Mouse (Mus musculus): Measurements from ENCODE around the gene Gimap1.

Gene Gimap1

DNA sequence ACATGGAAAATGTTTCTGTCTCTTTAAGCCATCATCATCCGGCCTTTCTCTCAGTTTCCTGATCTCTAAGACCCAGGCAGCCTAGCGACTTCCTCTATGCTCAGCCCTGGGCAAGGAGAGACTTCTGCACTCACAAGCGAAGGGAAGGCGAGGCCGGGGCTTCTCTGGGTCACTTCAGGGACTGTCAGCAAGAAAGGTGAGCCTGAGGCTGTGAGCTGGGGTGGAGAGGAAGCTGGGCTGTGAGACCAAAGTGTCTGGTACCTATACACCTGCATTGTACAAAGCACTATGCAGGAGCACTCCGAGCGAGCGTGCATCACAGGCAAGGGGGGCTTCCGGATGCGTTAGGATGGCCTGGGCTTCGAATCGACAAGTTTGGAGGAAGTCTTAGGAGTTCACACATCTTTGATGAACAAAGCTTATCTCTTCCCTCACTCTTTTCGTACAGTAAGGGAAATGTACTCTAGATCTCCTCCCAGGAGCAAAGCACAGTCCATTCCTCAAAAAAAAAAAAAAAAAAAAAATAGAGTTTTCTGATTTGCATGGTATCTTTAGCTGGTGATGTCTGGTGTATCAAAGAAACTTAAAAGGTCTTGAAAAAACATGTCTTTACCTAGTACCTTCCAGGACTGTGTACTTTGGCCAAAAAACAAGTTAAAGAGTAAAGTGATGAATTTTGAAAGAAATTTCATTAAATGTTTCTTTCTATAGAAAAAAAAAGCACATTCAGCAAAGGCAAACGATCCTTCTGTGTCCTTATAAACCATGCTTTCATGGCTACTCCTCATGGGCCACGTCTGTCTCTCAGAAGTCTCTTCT lies at the start of gene Gimap1:
Gene Gimap1, plus strand, starts transcription at position 94 of the 819 bp plus-strand sequence.
- DNase-seq (ENCODE audit: low read depth, low spot score), result no peak

DNA sequence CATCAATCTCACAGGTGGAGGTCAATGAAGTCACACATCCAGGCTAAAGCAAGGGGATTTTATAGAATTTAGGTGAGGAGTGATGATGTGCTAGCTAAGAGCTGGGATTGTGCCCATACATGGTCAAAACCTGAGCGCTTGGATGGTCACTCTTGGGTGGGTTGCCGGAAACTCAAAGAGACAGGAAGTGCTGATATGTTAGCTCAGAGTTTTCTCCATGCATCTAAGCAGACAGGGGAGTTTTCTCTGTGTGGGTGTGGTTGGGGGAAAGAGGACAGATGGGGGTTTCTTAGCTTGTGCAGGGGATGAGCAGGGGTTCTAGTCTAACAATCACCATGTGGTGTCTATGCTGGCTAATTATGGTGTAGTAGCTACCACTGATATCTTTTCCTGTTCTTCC lies 49.5 kb upstream of the Gimap1 start:
- DNase-seq (ENCODE audit: low read depth, low spot score), result no peak

DNA sequence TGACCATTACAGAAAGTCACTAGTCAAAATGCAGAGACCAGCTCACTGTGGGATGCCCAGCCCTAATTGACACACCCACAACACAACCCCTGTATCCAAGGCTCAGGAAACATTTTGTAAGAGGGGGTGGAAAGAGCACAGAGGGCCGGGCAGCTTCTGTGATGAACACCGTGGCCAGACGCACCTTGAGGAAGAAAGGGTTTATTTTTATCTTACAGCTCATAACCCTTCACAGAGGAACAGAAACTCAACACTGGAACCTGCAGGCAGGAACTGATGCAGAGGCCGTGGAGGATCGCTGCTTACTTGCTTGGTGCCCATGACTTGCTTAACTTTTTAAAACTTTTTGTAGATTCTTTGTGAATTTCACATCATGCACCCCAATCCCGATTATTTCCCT lies 45.9 kb upstream of the Gimap1 start:
- no peak for DNase-seq (ENCODE audit: low read depth, low spot score)

DNA sequence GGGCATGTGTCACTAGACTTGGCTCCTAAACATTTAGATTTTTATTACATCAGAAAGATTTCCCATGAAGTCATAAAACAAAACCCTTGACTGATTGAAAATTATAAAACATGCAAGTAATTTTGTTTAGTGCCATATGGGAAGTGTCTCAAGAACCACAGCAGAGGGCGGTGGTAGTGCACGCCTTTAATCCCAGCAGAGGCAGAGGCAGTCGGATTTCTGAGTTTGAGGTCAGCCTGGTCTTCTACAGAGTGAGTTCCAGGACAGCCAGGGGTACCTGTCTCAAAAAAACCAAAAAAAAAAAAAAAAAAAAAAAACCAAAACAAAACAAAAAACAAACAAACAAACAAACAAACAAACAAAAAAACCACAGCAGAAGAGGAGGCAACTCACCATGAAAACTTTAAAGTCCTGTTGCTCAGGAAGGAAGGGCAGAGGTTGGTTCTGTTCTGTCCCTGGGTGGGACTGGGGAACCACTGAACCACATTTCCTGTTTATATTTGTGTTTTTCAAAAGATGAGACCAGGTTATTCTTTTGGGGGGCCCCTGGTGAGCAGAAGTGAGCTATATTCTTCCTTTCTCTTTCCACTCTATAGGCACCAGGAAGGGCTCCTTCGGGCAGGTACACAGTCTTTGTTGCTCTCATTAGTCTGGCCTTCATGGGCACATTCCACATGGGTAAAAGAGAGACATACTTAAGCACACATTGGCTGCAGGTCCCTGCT lies 41.9 kb upstream of the Gimap1 start:
- DNase-seq (ENCODE audit: low read depth, low spot score), result no peak

DNA sequence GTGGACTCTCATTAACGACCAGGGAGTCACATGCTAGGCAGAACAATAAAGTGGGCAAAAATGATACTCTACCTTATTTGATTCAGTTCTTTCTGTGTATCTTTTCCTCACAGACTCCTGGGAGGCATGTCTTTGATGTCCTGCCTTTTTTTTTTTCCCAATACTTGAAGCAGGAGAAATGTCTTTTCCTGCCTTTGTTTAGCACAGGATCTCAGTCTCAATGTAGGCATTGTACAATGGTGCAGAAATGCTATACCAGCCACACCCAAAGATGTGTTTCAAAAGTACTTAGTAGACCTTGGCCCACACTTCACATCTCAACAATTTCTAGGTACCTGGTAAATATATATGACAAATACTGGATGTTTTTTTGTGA lies 41.3 kb upstream of the Gimap1 start:
- no peak for DNase-seq (ENCODE audit: low read depth, low spot score)

DNA sequence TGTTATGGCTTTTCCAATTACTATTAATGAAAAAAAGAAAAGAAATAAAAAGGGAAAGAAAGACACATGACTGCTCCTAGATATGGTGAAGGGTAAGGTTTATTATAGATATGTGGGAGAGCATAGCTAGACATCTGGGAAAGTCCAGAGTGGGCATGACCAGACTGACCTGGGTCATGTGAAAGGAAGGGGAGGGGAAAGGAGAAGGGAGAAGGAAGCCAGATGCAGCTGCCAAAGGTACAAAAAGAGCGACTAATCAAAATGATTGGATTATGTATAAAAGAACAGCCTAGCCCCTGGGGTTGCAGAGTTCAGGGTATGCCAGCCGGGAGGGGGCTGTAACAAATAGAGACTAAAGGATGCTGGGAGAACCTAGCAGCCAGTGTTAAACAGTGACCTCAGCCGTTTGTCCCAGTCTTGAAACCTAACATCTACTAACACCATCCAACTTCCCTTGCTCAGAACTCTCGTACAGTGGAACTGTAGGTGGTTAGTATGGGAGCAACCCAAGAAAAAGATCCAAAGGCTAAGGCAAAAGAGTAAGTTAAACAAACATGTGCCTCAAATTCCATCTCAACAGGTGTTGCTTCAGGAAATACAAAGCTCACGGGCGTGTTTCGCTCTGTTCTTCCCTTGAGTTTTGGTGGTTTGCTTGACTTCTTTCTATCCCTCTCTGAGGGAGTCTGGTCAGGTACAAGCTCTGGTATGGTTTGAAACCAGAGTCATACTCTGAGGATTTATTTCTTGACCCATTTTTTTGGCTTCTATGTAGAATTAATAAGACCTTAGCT lies 40.6 kb upstream of the Gimap1 start:
- no peak for DNase-seq (ENCODE audit: low read depth, low spot score)

DNA sequence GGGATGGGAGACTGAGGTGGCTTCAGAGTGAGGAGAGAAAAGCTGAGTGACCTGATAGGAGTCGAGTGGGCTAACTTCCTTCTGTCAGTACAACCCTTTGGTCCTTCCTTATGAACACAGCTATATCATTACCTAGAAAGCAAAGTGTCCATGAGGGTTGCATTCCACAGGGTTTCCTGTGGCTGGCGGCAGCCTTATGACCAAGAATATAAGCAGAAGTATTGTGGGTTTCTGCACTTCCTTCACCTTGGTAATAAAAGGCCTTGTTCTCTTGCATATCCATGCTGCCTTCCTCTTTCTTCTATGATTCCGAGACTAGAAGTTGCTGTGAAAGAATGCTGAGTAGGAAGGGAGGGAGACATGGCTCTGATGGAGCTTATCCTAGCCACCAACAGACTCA lies 40.0 kb upstream of the Gimap1 start:
- DNase-seq (ENCODE audit: low read depth, low spot score), result no peak

DNA sequence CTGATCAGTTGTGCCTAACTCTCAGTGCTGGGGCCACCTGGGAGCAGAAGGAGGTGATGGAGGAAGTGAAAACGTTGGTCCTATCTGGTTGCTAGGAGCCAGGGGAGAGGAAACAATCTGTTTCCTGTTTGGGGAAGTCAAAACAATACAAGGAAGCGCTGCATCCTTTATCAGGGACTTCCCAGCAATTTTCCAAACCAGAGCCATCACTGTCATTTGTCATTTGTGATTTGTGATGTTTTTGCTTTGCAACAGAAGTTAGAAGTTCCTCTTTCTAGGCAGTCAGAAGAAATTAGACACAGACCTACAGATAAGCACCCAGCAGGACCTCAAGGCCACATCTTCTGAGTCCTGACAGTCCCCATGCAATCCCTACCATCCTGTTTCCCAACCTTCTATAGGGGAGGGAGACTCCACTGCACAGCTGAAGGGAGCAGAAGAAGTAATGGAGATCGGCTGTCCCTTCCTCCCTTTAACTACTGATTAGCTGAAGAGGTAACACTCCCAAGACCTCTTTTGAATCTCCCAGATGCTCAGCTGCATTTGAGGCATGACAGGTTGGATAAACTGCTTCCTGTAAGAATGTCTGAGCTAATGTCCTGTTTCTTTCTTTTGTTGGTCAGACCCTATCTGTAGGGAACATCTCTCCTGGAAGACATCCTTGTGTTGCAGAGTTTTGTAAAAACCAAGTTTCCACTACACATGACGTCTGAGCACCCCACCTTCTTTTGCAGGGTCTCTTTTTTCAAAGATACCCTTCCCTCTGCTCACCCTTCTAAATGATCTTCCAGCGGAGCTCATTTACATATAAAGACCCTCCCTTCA lies 38.4 kb upstream of the Gimap1 start:
- no peak for DNase-seq (ENCODE audit: low read depth, low spot score)

DNA sequence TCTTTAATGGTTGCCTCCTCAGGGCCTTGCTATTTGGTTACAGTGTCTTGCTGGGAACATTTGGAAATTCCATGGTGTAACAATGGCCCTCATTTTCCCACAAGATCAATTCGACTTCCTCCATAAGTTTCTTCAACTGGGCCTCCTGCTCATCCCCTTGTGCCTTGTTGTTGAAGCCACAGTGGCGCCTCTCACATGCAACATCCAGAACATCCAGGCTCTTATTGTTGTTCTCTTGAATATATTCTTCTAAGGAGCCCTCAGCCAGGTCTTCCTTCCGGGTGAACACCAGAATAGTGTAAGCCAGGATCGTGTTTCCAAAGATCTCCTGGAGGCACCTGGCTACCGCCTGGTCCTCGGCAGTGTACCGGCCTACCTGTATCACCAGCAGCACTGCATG lies 36.7 kb upstream of the Gimap1 start:
- DNase-seq (ENCODE audit: low read depth, low spot score), result no peak

DNA sequence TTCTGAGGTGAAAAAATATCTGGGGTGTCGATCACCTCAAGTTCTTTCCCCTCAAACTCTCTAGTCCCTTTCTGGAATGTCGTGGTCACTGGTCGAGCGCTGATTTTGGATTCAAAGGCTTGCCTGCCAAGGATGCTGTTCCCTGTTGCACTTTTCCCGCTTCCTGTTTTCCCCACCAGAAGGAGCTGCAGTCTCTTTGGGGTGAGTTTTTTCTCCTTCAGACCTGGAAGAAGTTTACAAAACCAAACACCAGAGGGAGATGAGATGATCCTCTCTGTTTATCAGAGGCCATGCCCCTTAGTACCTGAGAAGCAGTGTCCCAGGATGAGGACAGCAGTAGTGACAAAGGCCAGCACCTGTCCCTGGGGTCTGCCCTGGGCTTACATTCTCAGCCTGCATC lies 36.3 kb upstream of the Gimap1 start:
- no peak for DNase-seq (ENCODE audit: low read depth, low spot score)

DNA sequence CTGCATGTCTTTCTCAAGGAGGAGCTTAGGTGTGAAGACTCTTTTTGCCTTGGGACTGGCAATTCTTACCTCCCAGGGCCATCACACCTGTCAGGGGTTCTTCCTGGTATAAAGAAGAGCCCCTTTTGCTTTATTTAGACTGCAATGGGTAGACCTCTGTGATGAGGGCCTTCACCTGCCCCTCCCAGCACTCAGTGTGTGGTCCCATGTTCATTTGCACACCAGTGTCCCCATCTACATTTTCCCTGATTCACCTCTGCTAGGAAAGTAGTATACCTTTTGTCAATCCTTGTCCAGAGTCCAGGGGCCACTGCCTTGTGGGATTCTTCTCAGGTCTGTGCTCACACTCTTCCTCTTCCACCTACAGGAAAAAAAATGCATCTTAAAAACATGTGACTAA lies 34.7 kb upstream of the Gimap1 start:
- DNase-seq (ENCODE audit: low read depth, low spot score), result no peak

DNA sequence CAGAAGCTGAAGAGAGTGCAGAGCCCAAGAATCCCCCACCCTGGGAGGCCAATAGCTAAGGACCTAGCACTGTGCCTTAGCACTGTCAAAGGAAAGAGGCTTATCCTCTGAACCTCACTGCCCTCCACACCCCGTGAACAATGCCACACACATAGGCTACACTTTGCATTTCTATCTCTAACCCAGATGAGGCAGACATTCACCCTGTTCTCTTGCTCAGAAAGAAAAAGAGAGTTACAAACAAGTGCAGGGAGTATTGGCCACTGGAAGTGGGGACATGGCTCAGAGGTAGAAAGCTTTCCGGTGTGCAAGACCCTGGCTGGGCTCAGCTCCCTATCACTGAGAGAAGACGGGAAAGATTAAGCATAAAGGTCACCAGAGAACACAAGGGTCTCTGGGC lies 32.7 kb upstream of the Gimap1 start:
- no peak for DNase-seq (ENCODE audit: low read depth, low spot score)

DNA sequence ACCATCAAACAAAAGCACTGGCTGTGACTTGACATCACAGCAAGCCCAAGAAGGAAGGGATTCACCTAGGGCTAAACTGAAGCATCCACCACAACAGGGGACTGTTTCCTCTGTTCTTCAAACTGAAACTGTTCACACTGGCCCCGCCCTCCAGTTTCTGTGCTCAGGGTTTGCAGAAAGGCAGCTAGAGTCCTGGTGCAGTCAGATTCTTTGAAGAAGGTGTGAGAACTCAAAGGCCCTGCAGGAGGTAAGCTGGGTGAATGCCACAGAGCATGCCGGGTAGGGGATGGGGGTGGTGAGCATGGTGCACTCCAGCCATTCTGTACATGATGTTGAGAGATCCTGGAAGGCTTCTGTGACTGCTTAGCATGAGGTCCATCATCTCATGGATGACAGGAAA lies 20.4 kb upstream of the Gimap1 start, which contains the start of the genes Gm28053 and Gimap7:
Gene Gm28053, plus strand, starts transcription at position 153 of the 400 bp plus-strand sequence.
Gene Gimap7, plus strand, starts transcription at position 167 of the 400 bp plus-strand sequence.
- DNase-seq (ENCODE audit: low read depth, low spot score), result no peak

DNA sequence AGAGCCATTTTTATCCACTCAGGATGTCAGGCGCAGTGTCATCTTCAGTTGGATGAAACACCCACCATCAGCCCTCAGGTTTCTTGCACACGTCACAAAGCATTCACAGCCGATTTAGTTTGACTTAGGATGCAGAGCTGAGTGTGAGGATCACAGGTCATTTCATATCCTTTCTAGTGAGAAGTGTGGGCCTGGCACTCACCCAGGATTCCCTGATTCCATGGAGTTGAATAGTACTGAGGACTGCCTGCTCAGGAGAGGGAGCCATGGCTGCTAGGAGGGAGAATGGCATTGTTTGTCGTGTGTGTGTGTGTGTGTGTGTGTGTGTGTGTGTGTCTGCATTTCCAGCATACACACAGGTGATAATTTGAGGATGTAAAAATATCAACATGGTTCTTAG lies 18.5 kb upstream of the Gimap1 start:
- no peak for DNase-seq (ENCODE audit: low read depth, low spot score)

DNA sequence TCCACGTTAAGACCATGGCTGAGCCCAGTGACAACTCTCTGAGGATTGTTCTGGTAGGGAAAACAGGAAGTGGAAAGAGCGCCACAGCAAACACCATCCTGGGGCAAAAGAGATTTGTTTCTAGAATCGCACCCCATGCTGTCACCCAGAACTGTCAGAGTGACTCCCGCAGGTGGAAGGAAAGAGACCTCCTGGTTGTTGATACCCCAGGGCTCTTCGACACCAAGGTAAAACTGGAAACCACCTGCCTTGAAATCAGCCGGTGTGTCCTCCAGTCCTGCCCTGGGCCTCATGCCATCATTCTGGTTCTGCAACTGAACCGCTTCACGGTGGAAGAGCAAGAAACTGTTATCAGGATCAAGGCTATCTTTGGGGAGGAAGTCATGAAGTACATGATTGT lies 15.4 kb upstream of the Gimap1 start:
- DNase-seq (ENCODE audit: low read depth, low spot score), result no peak

DNA sequence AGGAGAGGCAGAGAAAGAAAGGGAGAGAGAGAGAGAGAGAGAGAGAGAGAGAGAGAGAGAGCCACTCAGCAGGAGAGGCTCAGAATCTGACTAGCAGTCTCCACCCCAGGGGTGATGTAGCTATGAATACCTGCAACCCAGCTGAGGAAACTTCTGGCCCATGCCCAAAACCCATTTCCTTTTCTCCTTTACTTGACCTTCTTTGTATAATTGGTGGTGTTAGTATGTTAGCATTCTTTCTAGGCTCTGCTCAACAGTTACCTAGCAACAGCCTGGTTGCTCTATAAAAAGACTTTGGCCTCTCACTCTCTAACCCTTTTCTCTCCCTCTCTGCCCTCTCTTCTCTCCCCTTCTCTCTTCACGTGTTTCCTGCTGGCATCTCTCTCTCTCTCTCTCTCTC lies 13.4 kb upstream of the Gimap1 start:
- DNase-seq (ENCODE audit: low read depth, low spot score), result no peak

DNA sequence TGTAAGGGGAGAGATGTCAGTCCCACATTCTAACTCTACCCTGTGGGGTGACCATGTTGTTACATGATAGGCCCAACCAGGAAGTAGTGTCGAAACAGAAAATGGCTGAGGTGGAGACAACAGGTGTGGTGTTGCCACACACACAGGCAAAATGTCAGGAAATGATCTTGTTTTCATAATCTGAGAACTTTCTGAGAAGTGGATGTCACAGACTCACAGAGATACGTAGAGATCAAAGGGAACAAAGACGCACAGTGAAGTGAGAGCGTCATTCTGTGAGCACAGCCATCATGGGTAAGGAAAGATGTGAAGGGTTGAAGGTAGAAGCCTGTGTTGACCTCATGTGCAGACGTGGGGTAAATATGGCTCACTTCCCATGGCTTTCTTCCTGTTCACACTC lies 11.1 kb upstream of the Gimap1 start:
- no peak for DNase-seq (ENCODE audit: low read depth, low spot score)

DNA sequence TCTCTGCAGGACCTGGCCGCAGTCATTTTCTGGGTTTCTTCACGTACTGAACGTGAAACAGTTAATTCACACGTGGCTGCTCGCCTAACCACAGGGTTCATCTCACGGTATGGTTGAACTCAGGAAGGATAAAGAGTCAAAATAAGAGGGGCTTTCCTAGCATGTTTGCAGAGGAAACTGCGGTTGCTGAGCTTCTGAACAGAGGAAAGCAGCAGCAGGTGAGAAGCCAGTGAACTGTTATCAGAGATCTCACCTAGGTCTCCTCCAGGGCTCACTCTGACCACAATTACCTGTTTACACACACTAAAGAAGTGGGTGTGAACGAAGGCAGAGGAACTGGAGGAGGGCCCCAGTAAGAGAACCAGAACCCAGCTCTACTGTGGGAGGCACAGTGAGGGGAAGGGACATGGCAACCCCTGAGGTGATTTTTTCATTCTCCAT lies 6.0 kb upstream of the Gimap1 start:
- no peak for DNase-seq (ENCODE audit: low read depth, low spot score)

DNA sequence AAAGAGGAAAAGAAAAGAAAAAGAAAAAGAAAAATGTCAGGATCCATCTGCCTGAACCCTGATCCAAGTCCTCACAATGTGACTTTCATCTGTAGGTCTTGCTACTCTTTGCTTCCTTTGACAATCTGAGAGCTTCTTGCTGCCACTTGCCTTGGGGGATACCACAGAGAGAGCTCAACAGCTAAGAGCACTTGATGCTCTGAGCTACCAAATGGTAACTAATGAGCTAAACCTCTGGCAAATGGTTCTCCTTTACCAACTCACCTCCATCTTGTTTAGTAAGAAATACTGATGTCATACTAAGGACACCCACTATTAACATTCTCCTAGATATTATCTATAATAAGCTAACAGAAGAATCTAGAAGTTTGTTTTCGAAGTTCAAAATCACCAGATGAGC lies 5.2 kb upstream of the Gimap1 start:
- no peak for DNase-seq (ENCODE audit: low read depth, low spot score)

DNA sequence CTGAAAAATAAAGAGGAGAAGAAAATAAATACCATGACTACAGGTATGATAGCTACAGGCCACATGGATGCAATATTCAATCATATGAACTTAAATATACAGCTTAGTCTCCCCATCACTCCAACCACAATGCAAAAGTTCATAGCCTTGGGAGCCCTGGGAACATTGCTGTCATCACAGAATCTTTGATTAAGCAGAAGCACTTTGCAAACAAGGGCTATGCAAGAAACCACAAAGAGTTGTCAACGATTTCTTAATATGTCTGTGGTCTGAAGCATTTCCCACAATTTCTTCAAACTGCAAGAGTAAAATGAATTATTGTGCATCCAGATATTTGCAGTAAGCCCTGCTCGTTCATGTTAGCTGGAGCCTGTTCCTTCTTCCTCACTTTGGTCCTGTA lies 1.8 kb upstream of the Gimap1 start:
- DNase-seq (ENCODE audit: low read depth, low spot score), result no peak

DNA sequence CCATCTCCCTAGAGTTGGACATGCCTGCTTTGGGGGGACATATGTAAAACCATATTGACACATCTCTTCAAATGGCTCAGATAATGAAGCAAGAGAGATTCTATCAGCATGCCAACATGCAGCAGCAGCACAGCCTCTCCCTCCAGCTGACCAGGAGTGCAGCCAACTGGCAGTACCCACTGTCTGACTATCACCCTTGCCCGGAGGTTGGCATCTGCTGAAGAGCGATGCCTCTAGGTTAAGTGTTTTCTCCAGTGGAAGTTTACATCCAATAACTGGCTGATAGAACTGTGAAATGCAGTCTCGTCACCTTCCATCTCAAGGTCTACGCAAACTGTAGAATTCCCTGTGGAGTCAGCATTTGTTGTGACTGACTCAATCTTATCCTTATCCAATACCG lies 1.2 kb upstream of the Gimap1 start:
- no peak for DNase-seq (ENCODE audit: low read depth, low spot score)

DNA sequence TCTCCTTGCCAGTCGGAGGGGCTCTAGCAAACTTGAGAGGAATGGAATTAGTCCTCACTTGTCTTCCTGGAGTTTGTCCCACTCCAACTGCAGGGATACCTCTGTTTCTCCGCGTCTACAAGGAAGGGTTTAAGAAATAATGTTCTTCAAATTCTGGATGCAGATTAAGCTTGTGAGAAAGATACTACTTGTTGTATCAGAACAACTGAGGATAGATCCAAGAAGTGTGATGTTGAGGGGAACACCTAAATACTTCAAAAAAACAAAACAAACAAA lies 864 bp downstream of the Gimap1 start:
- DNase-seq (ENCODE audit: low read depth, low spot score), result no peak
